Mouse (Mus musculus): Measurements from ENCODE around the gene Dnase1l2.
"Not testable (repeated sequence)": the region's sequence is repeated elsewhere in the genome, so short reads cannot be mapped to it uniquely, and the experiment has no call there.

The Dnase1l2 gene

GRCm38 (mm10) chr17:24429201-24429983, 13.5 kb downstream of the Dnase1l2 start:
- DNase-seq (ENCODE audit: low read depth, low spot score): no peak

GRCm38 (mm10) chr17:24427170-24427557, 15.7 kb downstream of the Dnase1l2 start:
- peak; percentile 8 for DNase-seq (ENCODE audit: low read depth, low spot score)

GRCm38 (mm10) chr17:24426471-24427169, 16.3 kb downstream of the Dnase1l2 start, which contains the start of gene Eci1:
Gene Eci1 (plus strand): TSS chr17:24426641.
- peak; percentile 89 for DNase-seq (ENCODE audit: low read depth, low spot score)

- DNase-seq (ENCODE audit: low read depth, low spot score): no peak
Measured at GRCm38 (mm10) chr17:24425905-24426304, 17.0 kb downstream of the Dnase1l2 start.

- not testable (repeated sequence) for DNase-seq (ENCODE audit: low read depth, low spot score)
Measured at GRCm38 (mm10) chr17:24425326-24425725, 17.6 kb downstream of the Dnase1l2 start.

DNA sequence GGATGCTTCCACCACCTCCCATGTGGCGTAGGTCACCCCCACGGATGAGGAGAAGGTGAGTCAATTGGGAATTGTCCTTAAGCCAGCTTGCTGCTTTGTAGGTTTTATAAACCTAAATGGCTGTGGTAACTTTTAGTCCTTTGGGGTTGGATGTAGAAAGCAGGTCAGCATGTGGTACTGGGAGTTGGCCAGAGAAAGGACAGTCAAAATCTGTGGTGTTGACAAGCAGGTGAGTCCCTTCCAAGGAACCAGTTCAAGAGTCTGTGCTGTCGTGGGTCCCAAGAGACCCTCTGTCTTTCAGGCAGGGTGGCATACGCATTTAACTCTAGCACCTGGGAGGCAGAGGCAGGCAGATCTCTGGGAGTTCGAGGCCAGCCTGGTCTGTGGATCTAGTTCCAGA, 18.4 kb downstream of the Dnase1l2 start:
- no peak for DNase-seq (ENCODE audit: low read depth, low spot score)

- no peak for DNase-seq (ENCODE audit: low read depth, low spot score)
Measured at GRCm38 (mm10) chr17:24423114-24423513, 19.8 kb downstream of the Dnase1l2 start.

DNA sequence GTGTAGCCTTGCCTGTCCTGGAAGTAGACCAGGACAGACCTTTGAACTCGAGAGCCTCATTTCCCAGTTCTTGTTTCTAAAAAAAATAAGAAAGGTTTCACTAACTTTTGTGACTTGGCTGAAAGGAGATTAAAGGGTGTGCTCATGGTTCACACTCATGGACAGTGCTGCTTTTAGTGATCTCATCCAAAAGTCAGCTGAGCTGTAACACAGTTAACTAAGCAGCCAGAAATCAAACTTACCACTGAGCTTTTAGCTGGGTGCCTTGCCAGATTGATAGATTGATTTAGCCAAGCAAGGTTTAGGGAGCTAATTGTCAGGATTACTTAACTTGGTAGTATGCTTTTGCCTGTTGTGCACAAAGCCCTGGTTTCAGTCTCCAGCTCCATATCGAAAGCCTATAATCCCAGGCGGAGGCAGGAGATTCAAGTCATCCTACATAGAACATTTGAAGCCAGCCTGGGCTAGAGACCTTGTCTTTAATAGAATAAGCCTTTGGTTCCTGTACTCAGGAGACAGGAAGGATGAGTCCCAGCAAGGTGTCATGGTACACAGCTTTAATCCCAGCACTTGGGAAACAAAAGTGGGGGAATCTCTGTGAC, 26.8 kb downstream of the Dnase1l2 start:
- no peak for DNase-seq (ENCODE audit: low read depth, low spot score)

GRCm38 (mm10) chr17:24415011-24415410, 27.9 kb downstream of the Dnase1l2 start:
- DNase-seq (ENCODE audit: low read depth, low spot score): no peak

- DNase-seq (ENCODE audit: low read depth, low spot score): peak; percentile 100
Measured at GRCm38 (mm10) chr17:24414230-24414976, 28.5 kb downstream of the Dnase1l2 start, which contains the start of gene Rnps1. Gene Rnps1 (plus strand): TSS chr17:24414565.

DNA sequence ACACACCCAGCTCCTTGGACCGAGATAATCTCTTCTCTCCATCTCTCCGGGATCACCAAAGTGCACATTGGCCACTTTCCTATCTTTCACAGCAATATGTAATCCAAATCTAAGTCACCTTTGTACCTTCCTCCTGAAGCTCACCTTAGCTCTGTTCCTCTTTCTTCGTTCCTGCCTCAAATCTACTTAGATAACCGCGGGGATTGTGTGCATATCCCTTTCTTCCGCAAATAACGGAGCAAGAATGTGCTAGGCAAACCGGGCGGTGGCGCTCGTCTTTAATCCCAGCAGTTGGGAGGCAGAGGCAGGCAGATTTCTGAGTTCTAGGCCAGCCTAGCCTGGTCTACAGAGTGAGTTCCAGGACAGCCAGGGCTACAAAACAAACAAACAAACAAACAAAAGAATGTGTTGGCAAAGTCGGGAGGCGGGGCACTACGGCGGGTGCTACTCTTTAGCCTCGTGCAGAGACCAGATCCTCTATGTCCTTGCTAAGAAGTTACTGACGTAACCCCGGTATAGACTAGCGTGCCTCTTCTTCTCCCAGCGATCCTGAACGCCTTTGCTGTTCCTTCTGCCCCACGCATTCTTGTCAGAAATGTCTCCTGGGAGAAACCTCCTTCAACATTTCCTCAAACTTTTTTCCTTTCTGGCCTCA, 29.2 kb downstream of the Dnase1l2 start:
- DNase-seq (ENCODE audit: low read depth, low spot score): no peak

DNA sequence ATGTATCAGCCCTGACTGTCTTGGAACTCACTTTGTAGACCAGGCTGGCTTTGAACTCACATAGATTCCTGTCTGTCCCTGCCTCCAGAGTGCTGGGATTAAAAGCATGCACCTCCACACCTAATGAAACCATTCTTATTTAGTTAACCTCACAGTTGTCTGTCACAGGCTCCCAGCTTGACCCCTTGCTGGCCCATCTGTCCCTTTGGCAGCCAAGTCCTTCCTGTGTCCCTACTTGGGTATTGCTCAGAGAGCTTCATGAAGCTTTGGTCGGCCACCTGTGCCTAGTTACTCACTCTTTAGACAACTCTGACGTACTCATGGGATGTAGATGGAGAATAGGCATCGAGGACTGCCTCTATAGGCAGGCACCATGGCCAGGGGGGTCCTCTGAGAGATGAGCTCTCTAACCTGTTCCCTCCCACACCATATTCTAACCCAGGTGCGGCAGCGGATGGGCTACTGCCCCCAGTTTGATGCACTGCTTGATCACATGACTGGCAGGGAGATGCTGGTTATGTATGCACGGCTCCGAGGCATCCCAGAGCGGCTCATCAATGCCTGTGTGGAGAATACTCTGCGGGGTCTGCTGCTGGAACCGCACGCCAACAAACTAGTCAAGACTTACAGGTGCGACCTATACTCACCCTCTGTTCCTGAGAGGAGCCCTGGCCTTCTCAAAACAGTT, 35.6 kb downstream of the Dnase1l2 start:
- no peak for DNase-seq (ENCODE audit: low read depth, low spot score)

GRCm38 (mm10) chr17:24402371-24402770, 40.5 kb downstream of the Dnase1l2 start:
- no peak for DNase-seq (ENCODE audit: low read depth, low spot score)

DNA sequence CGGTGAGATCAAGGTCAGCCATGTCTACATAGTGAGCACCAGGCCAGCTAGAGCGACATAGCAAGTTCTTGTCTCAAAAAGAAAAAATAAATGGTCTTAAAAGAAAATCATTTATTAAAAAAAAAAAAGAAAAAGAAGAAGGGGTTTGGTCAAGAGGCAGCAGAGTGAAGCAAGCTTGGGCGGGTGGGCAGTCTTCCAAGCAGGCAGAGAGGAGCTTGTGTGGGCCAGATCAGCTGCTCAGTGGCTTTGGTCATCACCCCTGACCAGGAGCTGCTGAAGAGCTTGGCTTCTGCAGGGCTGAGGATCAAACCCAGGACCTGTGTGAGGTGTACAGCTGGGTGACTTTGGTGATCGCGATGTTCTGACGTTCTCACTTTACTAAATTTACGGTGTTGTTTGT, 48.4 kb downstream of the Dnase1l2 start:
- DNase-seq (ENCODE audit: low read depth, low spot score): no peak

GRCm38 (mm10) chr17:24393527-24393926, 49.4 kb downstream of the Dnase1l2 start:
- DNase-seq (ENCODE audit: low read depth, low spot score): no peak

- no peak for DNase-seq (ENCODE audit: low read depth, low spot score)
Measured at GRCm38 (mm10) chr17:24391149-24391548, 51.8 kb downstream of the Dnase1l2 start.
